In the genomic region with DNA sequence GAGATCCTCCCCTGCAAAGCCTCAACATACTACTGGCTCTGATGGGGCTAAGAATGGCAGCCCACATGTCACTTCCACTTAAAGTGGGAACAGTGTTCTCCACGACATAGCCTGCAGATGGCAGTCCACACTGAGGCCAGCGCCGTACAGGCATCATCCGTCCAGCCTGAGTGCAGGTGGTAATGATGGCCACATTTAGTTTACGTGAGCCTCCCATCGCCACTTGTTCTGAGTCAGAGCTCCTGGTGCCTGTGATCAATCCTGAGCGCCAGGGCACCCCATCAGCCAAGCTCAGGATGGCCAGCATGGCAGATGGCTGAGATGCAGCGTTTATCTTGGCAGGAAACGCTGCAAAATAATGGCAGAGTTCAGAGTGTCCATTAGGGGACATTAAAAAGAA, we compare ENCODE assay signal across 16 mouse cellular contexts.
A peak's percentile ranks its signal among the peaks of the same experiment; 100 is the strongest.
DNase-seq lines count a peak whose midpoint lies in the region; ATAC-seq and TF ChIP-seq lines count a peak whose summit lies in the region.
"Had no signal": no experiment of that assay in that cellular context is flagged by ENCODE, and none has a peak within 500 bp of the region (broad histone marks: within the 10 kb centered on the region; RNA-seq: fewer than 3 reads in every experiment).

No protein-coding gene starts in this region.

- peaks cover 7% of the 10 kb centered on the region for H3K4me1 ChIP-seq in kidney, embryonic 15.5 days
- no peaks in the 10 kb centered on the region; the same call in 1 of the 2 replicates for H3K4me1 ChIP-seq in midbrain, embryonic 14.5 days (ENCODE audit: control insufficient read depth, insufficient read depth, low read length)
- no peaks in the 10 kb centered on the region for H3K4me1 ChIP-seq in midbrain, embryonic 13.5 days (replicated peaks)
- H3K4me1 ChIP-seq in embryonic fibroblast, embryonic 13.5 days (ENCODE audit: control insufficient read depth, insufficient read depth, low read length): no peaks in the 10 kb centered on the region; the same call in 1 of the 2 replicates
- H3K4me1 ChIP-seq: embryonic facial prominence, embryonic 15.5 days; liver, embryonic 15.5 days; midbrain, embryonic 12.5 days had no signal

- H3K27ac ChIP-seq in kidney, embryonic 15.5 days: no peak overlapping the region
- no peak overlapping the region for H3K27ac ChIP-seq in midbrain, embryonic 14.5 days (replicated peaks; ENCODE audit: low read depth, low read length)
- no peak overlapping the region for H3K27ac ChIP-seq in midbrain, embryonic 13.5 days
- no peak overlapping the region for H3K27ac ChIP-seq in embryonic fibroblast, embryonic 13.5 days (ENCODE audit: insufficient read depth, low read length)
- H3K27ac ChIP-seq: embryonic facial prominence, embryonic 15.5 days; liver, embryonic 15.5 days; midbrain, embryonic 12.5 days had no signal

- TF ChIP-seq POLR2A in embryonic fibroblast, embryonic 13.5 days (IDR thresholded peaks at IDR 0.05; ENCODE audit: low read depth, low read length): no peak

- peak; percentile 14; the same call in 1 of the 2 replicates for TF ChIP-seq CTCF in embryonic fibroblast, embryonic 13.5 days (IDR thresholded peaks at IDR 0.05; ENCODE audit: borderline replicate concordance, insufficient read depth, low read length)

- H3K27me3 ChIP-seq in kidney, embryonic 15.5 days: no peaks in the 10 kb centered on the region
- H3K27me3 ChIP-seq in midbrain, embryonic 14.5 days (ENCODE audit: control insufficient read depth, insufficient read depth, low read length): no peaks in the 10 kb centered on the region
- H3K27me3 ChIP-seq in midbrain, embryonic 13.5 days: no peaks in the 10 kb centered on the region
- H3K27me3 ChIP-seq: embryonic facial prominence, embryonic 15.5 days; liver, embryonic 15.5 days; midbrain, embryonic 12.5 days had no signal

- no peak overlapping the region for H3K4me2 ChIP-seq in kidney, embryonic 15.5 days
- no peak overlapping the region for H3K4me2 ChIP-seq in midbrain, embryonic 14.5 days (ENCODE audit: low read length)
- no peak overlapping the region for H3K4me2 ChIP-seq in midbrain, embryonic 13.5 days (replicated peaks)
- H3K4me2 ChIP-seq: embryonic facial prominence, embryonic 15.5 days; liver, embryonic 15.5 days; midbrain, embryonic 12.5 days had no signal

- H3K9me3 ChIP-seq in kidney, embryonic 15.5 days (replicated peaks): peaks cover 5% of the 10 kb centered on the region; the same call in 1 of the 2 replicates
- no peaks in the 10 kb centered on the region for H3K9me3 ChIP-seq in midbrain, embryonic 14.5 days (ENCODE audit: control insufficient read depth, low read length)
- no peaks in the 10 kb centered on the region for H3K9me3 ChIP-seq in midbrain, embryonic 13.5 days
- H3K9me3 ChIP-seq: embryonic facial prominence, embryonic 15.5 days; midbrain, embryonic 12.5 days had no signal

- peak; percentile 7 for DNase-seq in adrenal gland, postnatal 14 days
- DNase-seq in adrenal gland, postnatal 4 days (ENCODE audit: low spot score in 2 of 2): no peak
- peak; percentile 13 for DNase-seq in kidney, adult 9 months
- DNase-seq in midbrain, embryonic 14.5 days: peak; percentile 56
- no peak for DNase-seq in B cell, adult 2 months
- DNase-seq: layer of hippocampus, postnatal 36 days; spleen, adult 18-20 months; thymus, adult 18-20 months had no signal

- no peak overlapping the region for H3K4me3 ChIP-seq in kidney, embryonic 15.5 days (replicated peaks)
- H3K4me3 ChIP-seq in midbrain, embryonic 14.5 days (replicated peaks; ENCODE audit: low read depth, low read length): no peak overlapping the region
- H3K4me3 ChIP-seq in midbrain, embryonic 13.5 days (replicated peaks): no peak overlapping the region
- H3K4me3 ChIP-seq in embryonic fibroblast, embryonic 13.5 days (ENCODE audit: insufficient read depth, low read length): no peak overlapping the region
- H3K4me3 ChIP-seq: embryonic facial prominence, embryonic 15.5 days; liver, embryonic 15.5 days; midbrain, embryonic 12.5 days had no signal

- 72% methylated on average over 9 of the region's 9 CpGs for WGBS in kidney, embryonic 15.5 days
- 81% methylated on average over 9 of the region's 9 CpGs for WGBS in midbrain, embryonic 14.5 days
- WGBS in midbrain, embryonic 13.5 days: 78% methylated on average over 9 of the region's 9 CpGs

- no peaks in the 10 kb centered on the region for H3K36me3 ChIP-seq in kidney, embryonic 15.5 days
- no peaks in the 10 kb centered on the region for H3K36me3 ChIP-seq in midbrain, embryonic 14.5 days (ENCODE audit: control insufficient read depth, insufficient read depth, low read length)
- H3K36me3 ChIP-seq in midbrain, embryonic 13.5 days: no peaks in the 10 kb centered on the region
- H3K36me3 ChIP-seq: embryonic facial prominence, embryonic 15.5 days; G1E; liver, embryonic 15.5 days; midbrain, embryonic 12.5 days had no signal

- H3K9ac ChIP-seq in kidney, embryonic 15.5 days: no peak overlapping the region
- H3K9ac ChIP-seq in midbrain, embryonic 14.5 days (replicated peaks; ENCODE audit: low read length): no peak overlapping the region
- no peak overlapping the region for H3K9ac ChIP-seq in midbrain, embryonic 13.5 days (replicated peaks)
- H3K9ac ChIP-seq: embryonic facial prominence, embryonic 15.5 days; liver, embryonic 15.5 days; midbrain, embryonic 12.5 days had no signal

- ATAC-seq in kidney, embryonic 15.5 days (replicated peaks; ENCODE audit: low FRiP score): no peak
- ATAC-seq in midbrain, embryonic 14.5 days (ENCODE audit: low FRiP score, low TSS enrichment): no peak
- no peak for ATAC-seq in midbrain, embryonic 13.5 days
- ATAC-seq: activated CD4-positive, CD25-positive, alpha-beta regulatory T cell, adult 4 months had no signal

Comparison
In these comparisons a context has a peak if more than half of its experiments do, and no peak if none do; other contexts are left out.
1. DNase-seq: peak in adrenal gland, postnatal 14 days (single experiment), kidney, adult 9 months (single experiment) and midbrain, embryonic 14.5 days (single experiment); none in adrenal gland, postnatal 4 days (0 of 2) and B cell, adult 2 months (0 of 2).